Mouse (Mus musculus) right cerebral cortex, postnatal 36 days (tissue): ENCODE data around the gene Satb2.

Source experiments
- DNase-seq, 2 experiments: peaks; one replicate each; pipeline ENCODE4 v3.0.0; 2022; ENCODE audit warnings: low spot score in 2 of 2, mixed read lengths in 1 of 2

Satb2 gene

GRCm38 (mm10) chr1:56978151-56978700 lies at the start of gene Satb2:
TSS of gene Satb2 (minus strand) at chr1:56978650.
- DNase-seq = no peak

GRCm38 (mm10) chr1:57018941-57019340 lies 40.5 kb upstream of the Satb2 start:
- DNase-seq = no peak

GRCm38 (mm10) chr1:57013856-57014255 lies 35.4 kb upstream of the Satb2 start:
- no peak for DNase-seq

GRCm38 (mm10) chr1:57009171-57009570 lies 30.7 kb upstream of the Satb2 start:
- no peak for DNase-seq

GRCm38 (mm10) chr1:56995041-56995440 lies 16.6 kb upstream of the Satb2 start:
- no peak for DNase-seq

- DNase-seq = no peak
Observed at GRCm38 (mm10) chr1:56992310-56992709, 13.9 kb upstream of the Satb2 start.

GRCm38 (mm10) chr1:56991613-56992012 lies 13.2 kb upstream of the Satb2 start:
- DNase-seq = no peak

GRCm38 (mm10) chr1:56984483-56984810 lies 6.0 kb upstream of the Satb2 start:
- no peak for DNase-seq

GRCm38 (mm10) chr1:56983771-56984482 lies 5.5 kb upstream of the Satb2 start:
- DNase-seq = no peak

GRCm38 (mm10) chr1:56983100-56983590 lies 4.7 kb upstream of the Satb2 start:
- DNase-seq = no peak

GRCm38 (mm10) chr1:56982631-56983030 lies 4.2 kb upstream of the Satb2 start:
- no peak for DNase-seq

GRCm38 (mm10) chr1:56981947-56982555 lies 3.6 kb upstream of the Satb2 start:
- no peak for DNase-seq

- DNase-seq = no peak
Observed at GRCm38 (mm10) chr1:56981508-56981907, 3.1 kb upstream of the Satb2 start.

- DNase-seq = no peak
Observed at GRCm38 (mm10) chr1:56980631-56981275, 2.3 kb upstream of the Satb2 start.

GRCm38 (mm10) chr1:56979531-56980395 lies 1.3 kb upstream of the Satb2 start:
- DNase-seq = no peak

- no peak for DNase-seq
Observed at GRCm38 (mm10) chr1:56977201-56978100, 999 bp downstream of the Satb2 start.

- no peak for DNase-seq
Observed at GRCm38 (mm10) chr1:56976825-56977104, 1.7 kb downstream of the Satb2 start.

- DNase-seq = no peak
Observed at GRCm38 (mm10) chr1:56976044-56976824, 2.2 kb downstream of the Satb2 start.

GRCm38 (mm10) chr1:56975546-56975945 lies 2.9 kb downstream of the Satb2 start:
- DNase-seq = no peak

- DNase-seq = no peak
Observed at GRCm38 (mm10) chr1:56974187-56974586, 4.3 kb downstream of the Satb2 start.
